Mouse (Mus musculus) layer of hippocampus, postnatal 10 days (tissue): ENCODE data around the gene Garem2. TPM values are rescaled to one million over a fixed set of nuclear protein-coding genes. Genes with fewer than 3 reads are reported as not detected.

Source experiments
- DNase-seq, 2 experiments: peaks; one replicate each; pipeline ENCODE4 v3.0.0; 2021; ENCODE audit warnings: low spot score in 2 of 2
- total RNA-seq, 2 experiments: library from RNA; stranded (reverse); gene quantifications; 2 replicates each; pipeline ENCODE4 v1.2.3; 2021

Gene Garem2
- total RNA-seq, 2 experiments from 2014 or later, result 14.5 to 15.8 TPM

GRCm38 (mm10) chr5:30111126-30111525, 6.2 kb downstream of the Garem2 start:
- peak; percentile 75 to 79 for DNase-seq

- DNase-seq, result no peak
Observed at GRCm38 (mm10) chr5:30111771-30112170, 6.8 kb downstream of the Garem2 start.

GRCm38 (mm10) chr5:30112533-30113068, 7.6 kb downstream of the Garem2 start:
- DNase-seq, result no peak

GRCm38 (mm10) chr5:30113881-30114760, 9.2 kb downstream of the Garem2 start:
- DNase-seq, result peak; percentile 85 to 88

- no peak for DNase-seq
Observed at GRCm38 (mm10) chr5:30114761-30115140, 9.8 kb downstream of the Garem2 start.

- no peak for DNase-seq
Observed at GRCm38 (mm10) chr5:30115718-30116117, 10.8 kb downstream of the Garem2 start.

GRCm38 (mm10) chr5:30118018-30118417, 13.1 kb downstream of the Garem2 start:
- DNase-seq, result no peak

GRCm38 (mm10) chr5:30119163-30119562, 14.2 kb downstream of the Garem2 start:
- no peak for DNase-seq

- no peak for DNase-seq
Observed at GRCm38 (mm10) chr5:30120106-30120505, 15.1 kb downstream of the Garem2 start.

- DNase-seq, result no peak
Observed at GRCm38 (mm10) chr5:30122481-30122880, 17.5 kb downstream of the Garem2 start.

- no peak for DNase-seq
Observed at GRCm38 (mm10) chr5:30125587-30125986, 20.6 kb downstream of the Garem2 start.

- DNase-seq, result no peak
Observed at GRCm38 (mm10) chr5:30126756-30127155, 21.8 kb downstream of the Garem2 start.

GRCm38 (mm10) chr5:30127921-30128597, 23.1 kb downstream of the Garem2 start:
- DNase-seq, result no peak

GRCm38 (mm10) chr5:30128680-30129079, 23.7 kb downstream of the Garem2 start:
- DNase-seq, result no peak

GRCm38 (mm10) chr5:30131246-30131645, 26.3 kb downstream of the Garem2 start:
- no peak for DNase-seq

- no peak for DNase-seq
Observed at GRCm38 (mm10) chr5:30132173-30132572, 27.2 kb downstream of the Garem2 start.

- no peak for DNase-seq
Observed at GRCm38 (mm10) chr5:30135711-30136231, 30.8 kb downstream of the Garem2 start.

GRCm38 (mm10) chr5:30137271-30137670, 32.3 kb downstream of the Garem2 start:
- no peak for DNase-seq

GRCm38 (mm10) chr5:30138193-30138592, 33.2 kb downstream of the Garem2 start:
- no peak for DNase-seq

GRCm38 (mm10) chr5:30146526-30146925, 41.6 kb downstream of the Garem2 start:
- no peak for DNase-seq

GRCm38 (mm10) chr5:30148133-30148920, 43.4 kb downstream of the Garem2 start:
- DNase-seq, result no peak
